Mouse (Mus musculus) CH12.LX (cell line): ENCODE measurements around the gene AL732309.1. TPM values are rescaled to one million over a fixed set of nuclear protein-coding genes. Genes with fewer than 3 reads are reported as not detected.

Experiments used
- DNase-seq: peaks from one replicate; pipeline ENCODE4 v3.0.0-alpha.2; 2013; ENCODE audit errors: extremely low read depth
- H3K27ac ChIP-seq: 2 replicates; pipeline ENCODE4 v1.5.1; 2012; ENCODE audit warnings: low read depth, mild to moderate bottlenecking, control low read depth, moderate library complexity; ENCODE audit not compliant: insufficient read depth
- H3K27me3 ChIP-seq: replicated peaks from 2 replicates; pipeline ENCODE3; 2012; ENCODE audit warnings: inconsistent platforms
- H3K36me3 ChIP-seq, 2 experiments: replicated peaks in 1 of 2; 2 replicates each; pipeline versions ENCODE3 to v1.6.1; 2012; ENCODE audit warnings: inconsistent platforms in 1 of 2, low read length in 1 of 2, mild to moderate bottlenecking in 1 of 2, mixed read lengths in 1 of 2, moderate library complexity in 1 of 2; ENCODE audit not compliant: control insufficient read depth in 1 of 2, insufficient read depth in 1 of 2
- H3K4me1 ChIP-seq, 2 experiments: 2 replicates each; pipeline ENCODE4 v1.6.1; 2012; ENCODE audit warnings: inconsistent platforms in 1 of 2, moderate library complexity in 1 of 2; ENCODE audit not compliant: insufficient read depth in 2 of 2, control insufficient read depth in 1 of 2
- H3K4me2 ChIP-seq: 2 replicates; pipeline ENCODE4 v1.6.1; 2012; ENCODE audit warnings: low read depth, mild to moderate bottlenecking, control low read depth; ENCODE audit not compliant: poor library complexity, insufficient read depth, severe bottlenecking
- H3K4me3 ChIP-seq, 3 experiments: fragments of 150-350 bp in 1 of 3; sonication (generic) in 1 of 3; replicated peaks in 1 of 3; 2 replicates each; pipeline versions ENCODE3 to v1.5.1; 2011 to 2012; ENCODE audit warnings: low read depth in 2 of 3, low read length in 2 of 3, mild to moderate bottlenecking in 2 of 3, moderate library complexity in 2 of 3, control low read depth in 1 of 3, improper control_type of control experiment in 1 of 3, inconsistent platforms in 1 of 3, mixed read lengths in 1 of 3; ENCODE audit not compliant: poor library complexity in 1 of 3
- H3K79me2 ChIP-seq: replicated peaks from 2 replicates; pipeline ENCODE4 v1.6.1; 2012; ENCODE audit warnings: mild to moderate bottlenecking, moderate library complexity; ENCODE audit not compliant: control insufficient read depth, poor library complexity, insufficient read depth, severe bottlenecking; ENCODE audit errors: extremely low read depth
- H3K9ac ChIP-seq: 2 replicates; pipeline ENCODE4 v1.6.1; 2012; ENCODE audit warnings: low read depth, mild to moderate bottlenecking, control low read depth, moderate library complexity; ENCODE audit not compliant: insufficient read depth
- H3K9me3 ChIP-seq: replicated peaks from 2 replicates; pipeline ENCODE3; 2012; ENCODE audit warnings: low read length, inconsistent platforms, mixed read lengths
- BHLHE40 ChIP-seq: IDR thresholded peaks from 2 replicates; pipeline ENCODE4 v1.6.1; 2011; ENCODE audit warnings: mild to moderate bottlenecking, low read depth, low read length, improper control_type of control experiment
- CHD2 ChIP-seq: IDR thresholded peaks from 2 replicates; pipeline ENCODE4 v1.6.1; 2011; ENCODE audit warnings: low read length, improper control_type of control experiment
- E2F4 ChIP-seq: IDR thresholded peaks from 2 replicates; pipeline ENCODE4 v1.6.1; 2011; ENCODE audit warnings: low read depth, low read length, improper control_type of control experiment; ENCODE audit not compliant: insufficient replicate concordance
- ELF1 ChIP-seq: IDR thresholded peaks from 2 replicates; pipeline ENCODE4 v1.6.1; 2014; ENCODE audit warnings: low read depth, mild to moderate bottlenecking, inconsistent platforms, low read length, improper control_type of control experiment
- EP300 ChIP-seq: IDR thresholded peaks from 2 replicates; pipeline ENCODE4 v1.6.1; 2011; ENCODE audit warnings: low read length, improper control_type of control experiment
- ETS1 ChIP-seq: conservative IDR thresholded peaks from 2 replicates; pipeline ENCODE4 v1.6.1; 2012; ENCODE audit warnings: low read depth, mild to moderate bottlenecking, inconsistent platforms, low read length, improper control_type of control experiment, moderate library complexity
- HCFC1 ChIP-seq: IDR thresholded peaks from 2 replicates; pipeline ENCODE4 v1.6.1; 2012; ENCODE audit warnings: low read depth, mild to moderate bottlenecking, inconsistent platforms, low read length, improper control_type of control experiment
- IRF4 ChIP-seq: IDR thresholded peaks from 2 replicates; pipeline ENCODE4 v1.6.1; 2014; ENCODE audit warnings: low read depth, mild to moderate bottlenecking, inconsistent platforms, low read length, improper control_type of control experiment
- JUN ChIP-seq: IDR thresholded peaks from 2 replicates; pipeline ENCODE4 v1.6.1; 2011; ENCODE audit warnings: low read depth, mild to moderate bottlenecking, low read length, improper control_type of control experiment, moderate library complexity; ENCODE audit not compliant: insufficient read depth
- JUND ChIP-seq: conservative IDR thresholded peaks from 2 replicates; pipeline ENCODE4 v1.6.1; 2011; ENCODE audit warnings: low read depth, low read length, improper control_type of control experiment
- KAT2A ChIP-seq: IDR thresholded peaks from 2 replicates; pipeline ENCODE4 v1.6.1; 2012; ENCODE audit warnings: low read length, improper control_type of control experiment, inconsistent platforms; ENCODE audit not compliant: insufficient replicate concordance
- MAFK ChIP-seq: IDR thresholded peaks from 2 replicates; pipeline ENCODE4 v1.6.1; 2011; ENCODE audit warnings: low read length, improper control_type of control experiment; ENCODE audit not compliant: insufficient replicate concordance
- MAX ChIP-seq: IDR thresholded peaks from 2 replicates; pipeline ENCODE4 v1.6.1; 2011; ENCODE audit warnings: low read length, improper control_type of control experiment
- MEF2A ChIP-seq: IDR thresholded peaks from 2 replicates; pipeline ENCODE4 v1.6.1; 2014; ENCODE audit warnings: low read depth, mild to moderate bottlenecking, inconsistent platforms, low read length, improper control_type of control experiment, borderline replicate concordance
- MYC ChIP-seq: IDR thresholded peaks from 2 replicates; pipeline ENCODE4 v1.6.1; 2011; ENCODE audit warnings: low read depth, mild to moderate bottlenecking, improper control_type of control experiment, low read length
- NELFE ChIP-seq: IDR thresholded peaks from 2 replicates; pipeline ENCODE4 v1.6.1; 2011; ENCODE audit warnings: low read depth, low read length, improper control_type of control experiment
- NRF1 ChIP-seq: IDR thresholded peaks from 2 replicates; pipeline ENCODE4 v1.6.1; 2014; ENCODE audit warnings: low read depth, mild to moderate bottlenecking, inconsistent platforms, low read length, improper control_type of control experiment, moderate library complexity
- RCOR1 ChIP-seq: conservative IDR thresholded peaks from 2 replicates; pipeline ENCODE4 v1.6.1; 2012; ENCODE audit warnings: low read depth, mild to moderate bottlenecking, inconsistent platforms, low read length, improper control_type of control experiment
- SMC3 ChIP-seq: IDR thresholded peaks from 2 replicates; pipeline ENCODE4 v1.6.1; 2011; ENCODE audit warnings: low read depth, low read length, improper control_type of control experiment
- UBTF ChIP-seq: IDR thresholded peaks from 2 replicates; pipeline ENCODE4 v1.6.1; 2012; ENCODE audit warnings: low read depth, mild to moderate bottlenecking, inconsistent platforms, low read length, improper control_type of control experiment, moderate library complexity
- USF2 ChIP-seq: conservative IDR thresholded peaks from 2 replicates; pipeline ENCODE4 v1.6.1; 2011; ENCODE audit warnings: low read depth, low read length, improper control_type of control experiment
- ZC3H11A ChIP-seq: IDR thresholded peaks from 2 replicates; pipeline ENCODE4 v1.6.1; 2012; ENCODE audit warnings: low read depth, mild to moderate bottlenecking, inconsistent platforms, low read length, improper control_type of control experiment
- ZKSCAN1 ChIP-seq: IDR thresholded peaks from 2 replicates; pipeline ENCODE4 v1.6.1; 2012; ENCODE audit warnings: low read depth, inconsistent platforms, low read length, improper control_type of control experiment, borderline replicate concordance
- ZMIZ1 ChIP-seq: IDR thresholded peaks from 2 replicates; pipeline ENCODE4 v1.6.1; 2012; ENCODE audit warnings: low read depth, mild to moderate bottlenecking, inconsistent platforms, low read length, improper control_type of control experiment
- ZNF384 ChIP-seq: IDR thresholded peaks from 2 replicates; pipeline ENCODE4 v1.6.1; 2012; ENCODE audit warnings: low read depth, low read length, improper control_type of control experiment, inconsistent platforms
- dilution Hi-C: fragments of 300-500 bp; cut with MboI; formaldehyde crosslinking; loops from 2 replicates; pipeline ENCODE4 v1.14.3; 2020; ENCODE audit warnings: low sequenced_read_pairs; ENCODE audit not compliant: extremely low pct_unique_long_range_greater_than_20kb, extremely low pct_ligation_motif_present
- in situ Hi-C: fragments of 300-500 bp; cut with MboI; formaldehyde crosslinking; loops from 3 replicates; pipeline ENCODE4 v1.14.3; 2019; ENCODE audit warnings: low sequenced_read_pairs, low pct_ligation_motif_present, low pct_unique_long_range_greater_than_20kb, mixed read lengths
- polyA plus RNA-seq: library from polyadenylated mRNA; unstranded; fragments of >175 nt; gene quantifications from 2 replicates; pipeline ENCODE4 v1.2.1, GENCODE M21; 2012; ENCODE audit warnings: low read depth; ENCODE audit not compliant: insufficient read length
- total RNA-seq, 2 experiments: library from RNA; depleted of rRNA; stranded (reverse); fragments of 300-350 nt in 1 of 2; fragments of >200 nt in 1 of 2; gene quantifications; 2 replicates each; pipeline ENCODE4 v1.2.3; 2012 to 2014

AL732309.1 gene
- total and polyA plus RNA-seq, 3 experiments = 4.5 to 8.9 (median 6.7) TPM

- TF ChIP-seq JUN (no peak), MEF2A (no peak), ZKSCAN1 (no peak), NELFE (no peak), JUND (no peak), RCOR1 (no peak), CHD2 (no peak), ZMIZ1 (no peak), KAT2A (no peak), ZC3H11A (no peak), IRF4 (no peak), ETS1 (no peak), MYC (no peak), HCFC1 (no peak), ELF1 (no peak), MAFK (no peak), UBTF (no peak), MAX (no peak), NRF1 (no peak)
- peaks cover 21% of the 10 kb centered on the region for H3K79me2 ChIP-seq
- peaks cover 23 to 76% of the 10 kb centered on the region in 2 experiments for H3K4me1 ChIP-seq
- H3K9ac ChIP-seq = no peak overlapping the region
- no peak overlapping the region for H3K27ac ChIP-seq
- in situ Hi-C loops (no loop called here), dilution Hi-C loops (no loop called here)
- H3K4me2 ChIP-seq = no peak overlapping the region; the same call in 1 of the 2 replicates
- no peak overlapping the region for H3K4me3 ChIP-seq
- H3K36me3 ChIP-seq = peaks cover 8 to 42% of the 10 kb centered on the region in 2 experiments
- no peaks in the 10 kb centered on the region for H3K9me3 ChIP-seq
- H3K27me3 ChIP-seq = no peaks in the 10 kb centered on the region
- no peak for DNase-seq
These were observed 21.2 kb upstream of the AL732309.1 start for GRCm38 (mm10) chr2:25267746-25268309.

- dilution Hi-C loops (no loop called here), in situ Hi-C loops (no loop called here)
- H3K9ac ChIP-seq = no peak overlapping the region
- no peak overlapping the region for H3K4me2 ChIP-seq
- peaks cover 8 to 42% of the 10 kb centered on the region in 2 experiments for H3K36me3 ChIP-seq
- peaks cover 18% of the 10 kb centered on the region for H3K79me2 ChIP-seq
- no peaks in the 10 kb centered on the region for H3K9me3 ChIP-seq
- H3K4me1 ChIP-seq = peaks cover 23 to 76% of the 10 kb centered on the region in 2 experiments
- TF ChIP-seq ZNF384 (no peak), ZMIZ1 (no peak), HCFC1 (no peak), ETS1 (no peak), USF2 (no peak), E2F4 (no peak), CHD2 (no peak), IRF4 (no peak), MYC (no peak), EP300 (no peak), ZC3H11A (no peak), SMC3 (no peak), BHLHE40 (no peak), KAT2A (no peak)
- H3K27ac ChIP-seq = no peak overlapping the region
- no peaks in the 10 kb centered on the region for H3K27me3 ChIP-seq
- H3K4me3 ChIP-seq = no peak overlapping the region
- no peak for DNase-seq
These were observed 20.6 kb upstream of the AL732309.1 start for GRCm38 (mm10) chr2:25267241-25267640.
